Mouse (Mus musculus) hindbrain, embryonic 13.5 days (tissue): ENCODE measurements around the gene Rnf224. TPM values are rescaled to one million over a fixed set of nuclear protein-coding genes. Genes with fewer than 3 reads are reported as not detected.

Source experiments
- polyA plus RNA-seq: library from polyadenylated mRNA; unstranded; fragments of >200 nt; fragmentation: Nextera tagmentation; extraction: Ambion mirVana; gene quantifications from 2 replicates; pipeline ENCODE4 v1.2.1, GENCODE M21; 2015

Rnf224 gene
- polyA plus RNA-seq, 1 experiment from 2014 or later, result not detected

Other genes with a start within 250 kb of the Rnf224 start
- 130 and 136 TPM in 2 replicates for gene Nsmf, start 182.4 kb downstream of the Rnf224 start, polyA plus RNA-seq
- gene Entpd8, start 156.5 kb downstream of the Rnf224 start, polyA plus RNA-seq, result not detected in 2 replicates
- gene Noxa1, start 141.6 kb downstream of the Rnf224 start, polyA plus RNA-seq, result not detected in 2 replicates
- 21.4 and 24.6 TPM in 2 replicates for gene Nrarp, start 56.0 kb downstream of the Rnf224 start, polyA plus RNA-seq
- 1.6 and 1.9 TPM in 2 replicates for gene Tor4a, start 39.9 kb downstream of the Rnf224 start, polyA plus RNA-seq
- gene Nelfb, start 25.3 kb downstream of the Rnf224 start, polyA plus RNA-seq, result 98.3 and 104 TPM in 2 replicates
- gene Stpg3, start 22.1 kb downstream of the Rnf224 start, polyA plus RNA-seq, result not detected in 2 replicates
- 0.40 and 1.3 TPM in 2 replicates for gene Fam166a, start 18.0 kb downstream of the Rnf224 start, polyA plus RNA-seq
- gene Tubb4b, start 12.1 kb downstream of the Rnf224 start, polyA plus RNA-seq, result 349 and 363 TPM in 2 replicates
- gene Slc34a3, start 2.4 kb downstream of the Rnf224 start, polyA plus RNA-seq, result not detected in 2 replicates
- 90.3 and 92.4 TPM in 2 replicates for gene Rnf208, start 5.5 kb upstream of the Rnf224 start, polyA plus RNA-seq
- gene Cysrt1, start 5.7 kb upstream of the Rnf224 start, polyA plus RNA-seq, result 0.26 TPM in 1 of 2 replicates, not detected in the other
- 5.1 and 6.2 TPM in 2 replicates for gene AL732309.1, start 10.1 kb upstream of the Rnf224 start, polyA plus RNA-seq
- gene Tmem203, start 18.7 kb upstream of the Rnf224 start, polyA plus RNA-seq, result 18.6 and 20.9 TPM in 2 replicates
- gene Tprn, start 25.8 kb upstream of the Rnf224 start, polyA plus RNA-seq, result 16.2 and 17.6 TPM in 2 replicates
- 189 and 199 TPM in 2 replicates for gene Ssna1, start 35.7 kb upstream of the Rnf224 start, polyA plus RNA-seq
- 143 TPM in 2 replicates for gene Anapc2, start 35.7 kb upstream of the Rnf224 start, polyA plus RNA-seq
- gene Tmem210, start 51.4 kb upstream of the Rnf224 start, polyA plus RNA-seq, result not detected in 2 replicates
- gene Lrrc26, start 53.1 kb upstream of the Rnf224 start, polyA plus RNA-seq, result 0.22 TPM in 1 of 2 replicates, not detected in the other
- gene Grin1, start 82.4 kb upstream of the Rnf224 start, polyA plus RNA-seq, result 22.5 and 24.5 TPM in 2 replicates
- 50.0 and 59.8 TPM in 2 replicates for gene Man1b1, start 95.6 kb upstream of the Rnf224 start, polyA plus RNA-seq
- gene Dpp7, start 119.6 kb upstream of the Rnf224 start, polyA plus RNA-seq, result 22.8 and 23.0 TPM in 2 replicates
- gene Uap1l1, start 128.9 kb upstream of the Rnf224 start, polyA plus RNA-seq, result 5.2 and 6.2 TPM in 2 replicates
- gene Sapcd2, start 135.5 kb upstream of the Rnf224 start, polyA plus RNA-seq, result 9.6 and 16.5 TPM in 2 replicates
- 2.6 and 3.6 TPM in 2 replicates for gene Entpd2, start 159.1 kb upstream of the Rnf224 start, polyA plus RNA-seq
- gene Npdc1, start 162.6 kb upstream of the Rnf224 start, polyA plus RNA-seq, result 411 and 423 TPM in 2 replicates
- gene Fut7, start 186.5 kb upstream of the Rnf224 start, polyA plus RNA-seq, result 0.19 TPM in 1 of 2 replicates, not detected in the other
- 10.0 and 11.6 TPM in 2 replicates for gene Abca2, start 191.9 kb upstream of the Rnf224 start, polyA plus RNA-seq
- gene Clic3, start 220.1 kb upstream of the Rnf224 start, polyA plus RNA-seq, result 3.4 and 3.7 TPM in 2 replicates
- gene Paxx, start 224.3 kb upstream of the Rnf224 start, polyA plus RNA-seq, result 91.6 and 98.8 TPM in 2 replicates
- 50.3 and 50.5 TPM in 2 replicates for gene Ptgds, start 233.3 kb upstream of the Rnf224 start, polyA plus RNA-seq